Mouse (Mus musculus) spleen, adult 18-20 months (tissue): ENCODE data around the gene Serpinb5.
"Not testable (repeated sequence)": the region's sequence is repeated elsewhere in the genome, so short reads cannot be mapped to it uniquely, and the experiment has no call there.

Experiments
- DNase-seq, 2 experiments: peaks; one replicate each; pipeline ENCODE4 v3.0.0; 2022; ENCODE audit warnings: mixed read lengths in 2 of 2

Gene Serpinb5

DNA sequence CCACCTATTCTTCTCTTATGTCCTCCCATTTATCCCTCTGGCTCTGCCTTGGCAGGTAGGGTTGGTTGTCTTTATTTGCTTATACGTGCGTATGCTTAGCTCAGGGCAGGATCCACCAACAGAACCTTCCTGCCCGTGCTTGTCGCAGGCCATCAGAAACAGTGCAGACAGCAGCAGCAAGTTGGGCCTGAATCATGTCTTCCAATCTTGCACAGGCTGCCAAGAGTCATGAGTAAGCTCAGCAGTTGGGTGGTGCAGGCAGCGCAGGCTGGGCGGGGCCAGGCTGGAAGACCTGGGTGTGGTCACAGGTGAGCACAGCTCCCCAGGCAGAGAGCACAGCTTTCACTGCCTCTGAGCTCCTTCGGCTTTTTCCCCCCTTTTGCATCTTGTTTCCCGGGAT lies at the start of gene Serpinb5:
Gene Serpinb5, plus strand, starts transcription at position 327 of the 400 bp plus-strand sequence.
- DNase-seq: no peak

DNA sequence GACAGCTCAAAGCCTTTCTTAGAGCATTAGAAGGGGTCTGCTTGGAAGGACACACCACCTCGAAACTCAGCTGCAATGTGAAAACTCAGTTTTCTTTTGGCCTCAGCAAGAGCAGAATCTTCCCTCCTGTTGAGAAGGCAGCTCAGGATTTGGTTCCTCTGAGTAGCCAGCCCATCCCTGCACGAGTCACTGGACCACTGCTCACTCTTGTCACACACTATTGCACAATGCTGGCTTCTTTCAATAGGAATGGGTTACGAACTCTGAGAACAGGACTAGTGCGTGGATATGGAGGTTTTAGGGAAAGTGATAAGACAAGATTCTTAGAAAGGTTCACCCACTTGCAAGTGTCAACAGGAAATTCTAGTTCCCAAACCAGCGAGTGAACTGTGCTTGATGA lies 46.1 kb upstream of the Serpinb5 start:
- no peak for DNase-seq

DNA sequence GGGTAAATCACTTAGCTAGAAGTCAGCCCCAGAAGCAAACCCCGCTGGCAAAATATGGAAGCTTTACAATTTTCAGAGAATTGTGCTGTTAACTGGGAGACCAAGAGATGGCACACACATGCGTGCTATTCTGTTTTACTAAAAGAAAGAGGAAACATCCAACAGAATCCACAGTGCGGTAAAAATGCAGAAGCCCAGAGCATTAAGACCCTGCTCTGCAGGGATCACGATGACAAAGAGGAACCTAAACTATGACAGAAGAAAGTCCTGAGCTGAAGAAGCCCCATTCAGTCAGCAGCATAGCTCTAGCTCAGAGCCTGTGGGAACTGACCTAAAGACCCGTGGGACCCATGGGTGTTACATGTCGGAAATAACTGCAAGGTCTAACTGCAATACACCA lies 45.7 kb upstream of the Serpinb5 start:
- DNase-seq: no peak

DNA sequence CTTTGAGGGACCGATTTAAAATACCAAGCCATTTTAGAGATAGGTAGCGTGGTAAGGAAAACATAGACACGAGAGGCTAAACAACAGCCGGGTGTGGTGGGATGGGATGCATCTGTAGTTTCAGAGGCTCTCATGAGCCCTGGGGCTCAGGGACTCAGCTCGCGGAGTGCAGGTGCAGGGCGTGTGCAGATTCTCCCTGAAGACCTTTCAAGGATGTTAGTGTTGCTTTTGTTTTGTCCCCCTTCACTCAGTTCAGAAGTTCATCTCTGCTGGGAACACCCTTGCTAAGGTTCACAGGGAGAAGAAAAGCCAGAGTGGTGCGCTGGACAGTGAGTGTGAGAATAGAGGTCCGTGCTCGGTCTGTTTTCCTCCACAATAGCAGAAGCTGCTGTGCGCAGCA lies 44.2 kb upstream of the Serpinb5 start:
- no peak for DNase-seq

DNA sequence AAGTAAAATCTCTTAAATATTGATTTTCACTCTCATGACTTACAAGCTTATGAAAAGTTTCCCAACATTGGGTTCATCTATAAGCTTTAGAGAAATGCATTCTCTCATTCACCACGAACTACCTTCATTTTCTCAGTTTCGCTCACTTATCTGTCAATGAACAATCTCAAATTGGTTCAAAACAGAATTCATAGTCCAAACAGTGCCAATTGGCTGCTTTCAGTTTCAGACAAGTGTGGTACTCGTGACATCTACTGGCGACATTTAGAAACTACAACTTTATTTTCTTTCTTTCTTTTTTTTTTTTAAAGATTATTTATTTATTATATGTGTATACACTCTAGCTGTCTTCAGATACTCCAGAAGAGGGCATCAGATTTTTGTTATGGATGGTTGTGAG lies 42.6 kb upstream of the Serpinb5 start:
- DNase-seq: no peak

DNA sequence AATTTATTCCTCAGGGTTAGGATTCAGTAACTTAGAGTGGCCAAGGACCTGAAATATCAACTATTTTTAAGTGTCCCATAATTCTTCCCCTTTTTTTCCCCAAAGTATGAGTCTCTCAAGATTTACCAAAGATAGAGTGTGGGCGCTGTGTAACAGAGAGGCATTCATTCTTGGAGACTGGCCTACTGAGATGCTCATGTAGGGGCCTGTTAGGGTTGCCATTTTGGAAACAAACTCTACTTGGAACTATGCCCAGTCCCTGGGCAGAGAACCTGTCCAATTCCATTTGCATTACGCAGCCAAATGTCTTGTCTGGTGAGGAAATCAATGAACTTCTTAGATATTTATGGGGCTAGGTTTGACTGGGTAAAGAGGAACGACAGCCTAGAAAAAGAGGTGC lies 38.7 kb upstream of the Serpinb5 start:
- no peak for DNase-seq

DNA sequence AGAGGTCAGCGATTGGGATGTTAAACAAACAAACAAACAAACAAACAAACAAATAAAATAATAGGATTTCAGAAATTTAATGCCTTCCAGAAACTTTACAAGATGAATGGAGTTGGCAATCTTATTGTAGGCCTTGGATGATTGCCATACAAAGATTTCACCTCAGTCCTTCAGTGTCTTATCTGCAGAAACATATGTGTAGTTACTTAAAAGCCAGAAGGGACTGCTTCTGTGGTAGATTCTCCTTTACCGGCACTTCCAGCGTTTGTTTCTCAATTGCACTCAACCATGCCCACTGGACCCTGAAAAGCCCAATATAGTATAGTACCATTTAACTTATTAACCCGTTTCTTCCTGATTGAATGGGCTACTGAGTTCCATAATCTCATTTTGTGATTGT lies 32.2 kb upstream of the Serpinb5 start:
- DNase-seq: no peak

DNA sequence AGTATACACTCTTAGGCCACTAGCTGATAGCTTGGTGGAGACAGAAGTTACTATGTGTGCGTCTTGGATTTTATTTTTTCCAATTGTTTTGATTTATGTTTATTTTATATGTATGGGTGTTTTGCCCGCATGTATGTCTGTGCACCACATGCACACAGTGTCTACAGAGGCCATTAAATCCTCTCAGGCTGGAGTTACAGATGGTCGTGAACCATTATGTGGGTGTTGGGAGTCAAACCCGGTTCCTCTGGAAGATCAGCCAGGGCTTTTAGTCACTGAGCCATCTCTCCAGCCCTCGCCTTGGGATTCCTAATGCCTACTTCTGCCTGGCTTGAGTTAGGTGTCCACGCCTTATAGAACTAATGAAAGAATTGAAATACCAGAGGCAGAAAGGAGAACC lies 4.6 kb downstream of the Serpinb5 start:
- DNase-seq: no peak

DNA sequence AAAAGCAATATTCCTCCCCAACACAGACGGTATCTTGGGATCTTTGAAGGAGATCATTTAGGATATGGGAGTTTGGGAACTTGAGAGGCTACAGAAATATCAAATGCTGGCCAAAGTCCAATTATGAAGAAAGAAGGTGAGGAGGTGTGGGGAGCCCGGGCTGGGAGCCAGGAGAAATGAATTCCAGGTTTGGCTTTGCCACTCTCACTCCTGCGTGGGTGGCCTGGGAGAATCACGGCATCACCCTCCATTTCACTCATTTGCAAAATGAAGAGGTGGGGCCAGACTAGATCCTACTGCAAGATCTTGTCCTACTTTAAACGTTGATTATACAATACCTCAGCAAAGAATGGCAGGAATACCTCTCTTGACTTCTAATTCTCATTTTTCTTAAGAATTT lies 5.1 kb downstream of the Serpinb5 start:
- DNase-seq: no peak

DNA sequence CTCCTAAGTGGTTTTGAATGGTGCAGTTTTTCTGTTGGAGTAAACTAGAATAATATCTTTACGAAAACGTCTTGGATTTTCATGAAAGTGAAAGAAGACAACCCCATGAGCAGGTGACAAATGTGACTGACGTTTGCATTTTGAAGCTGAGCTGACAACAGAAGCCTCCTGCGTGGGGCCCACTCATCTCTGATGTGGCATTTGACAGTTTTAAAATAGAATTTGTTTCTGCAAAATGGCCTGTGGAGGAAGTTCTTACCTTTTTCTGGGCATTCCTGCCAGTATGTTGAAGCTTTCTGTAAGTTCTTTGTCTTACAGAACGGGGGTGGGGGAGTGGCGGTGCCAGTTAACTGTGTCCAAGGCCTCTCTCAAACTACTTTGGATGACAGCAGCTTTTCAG lies 5.8 kb downstream of the Serpinb5 start:
- DNase-seq: no peak

DNA sequence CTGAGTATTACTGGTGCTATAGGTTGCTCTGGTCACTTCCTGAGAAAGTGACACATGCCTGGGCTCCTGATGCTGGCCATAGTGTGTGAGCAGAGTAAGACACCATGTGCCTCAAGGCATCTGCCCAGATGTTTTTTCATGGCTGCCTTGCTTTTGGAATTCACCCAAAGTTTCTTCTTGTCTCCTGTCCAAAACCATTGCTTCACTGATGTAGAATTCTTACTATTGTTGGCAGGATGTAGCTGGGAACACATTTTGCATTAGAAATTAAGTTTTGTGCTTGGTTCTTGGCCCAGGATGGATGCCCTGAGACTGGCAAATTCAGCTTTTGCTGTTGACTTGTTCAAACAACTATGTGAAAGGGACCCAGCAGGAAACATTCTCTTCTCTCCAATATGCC lies 9.0 kb downstream of the Serpinb5 start:
- no peak for DNase-seq

DNA sequence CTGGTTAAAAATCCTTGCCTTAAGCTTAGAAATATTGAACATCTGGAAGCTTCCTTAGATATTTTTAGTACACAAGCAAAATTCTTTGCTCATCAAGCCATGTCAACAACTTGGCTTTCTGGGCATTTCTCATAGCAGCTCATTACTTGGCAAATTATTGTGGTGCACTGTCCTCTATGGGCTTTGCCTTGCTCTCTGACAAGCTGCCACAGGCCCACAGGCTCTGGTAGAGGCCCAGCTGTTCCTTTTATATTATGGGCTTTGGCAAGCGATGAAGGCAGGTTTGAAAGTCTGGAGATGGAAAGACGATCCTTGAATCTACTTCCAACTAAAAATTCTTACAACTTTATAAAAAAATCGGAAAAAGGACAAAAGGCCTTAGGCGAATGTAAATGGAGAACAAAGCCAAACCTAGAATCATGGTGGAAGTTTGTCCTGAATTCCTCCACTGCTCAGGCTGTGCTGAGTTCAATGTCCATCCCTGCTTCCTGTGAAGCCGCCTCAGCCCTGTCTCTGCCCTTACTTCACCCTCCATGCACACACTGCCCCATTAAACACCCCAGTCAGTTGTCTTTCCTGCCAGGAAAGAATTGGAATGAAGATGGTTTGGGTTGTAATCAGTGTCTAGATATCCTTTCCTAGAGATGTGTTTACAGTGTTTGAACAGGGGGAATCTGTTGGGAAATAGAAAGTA lies 14.4 kb downstream of the Serpinb5 start:
- no peak for DNase-seq

DNA sequence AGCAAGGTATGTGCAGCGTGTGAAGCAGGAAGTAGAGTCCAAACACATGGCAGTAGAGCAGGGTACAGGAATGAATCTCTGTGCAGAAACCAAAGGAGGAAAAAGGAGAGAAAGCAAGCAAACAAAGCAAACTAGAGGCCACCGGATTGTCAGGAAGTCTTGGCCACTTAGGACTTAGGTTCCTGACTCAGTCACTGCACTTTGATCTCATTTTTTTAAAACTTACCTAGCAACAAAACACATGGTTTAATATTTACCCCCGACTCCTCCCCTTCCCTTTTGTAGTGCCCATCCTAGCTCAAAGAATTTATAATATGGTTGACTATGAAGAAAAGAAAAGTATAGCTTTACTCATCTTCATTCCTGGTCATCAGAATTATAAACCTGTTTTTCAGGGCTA lies 15.2 kb downstream of the Serpinb5 start:
- DNase-seq: no peak

DNA sequence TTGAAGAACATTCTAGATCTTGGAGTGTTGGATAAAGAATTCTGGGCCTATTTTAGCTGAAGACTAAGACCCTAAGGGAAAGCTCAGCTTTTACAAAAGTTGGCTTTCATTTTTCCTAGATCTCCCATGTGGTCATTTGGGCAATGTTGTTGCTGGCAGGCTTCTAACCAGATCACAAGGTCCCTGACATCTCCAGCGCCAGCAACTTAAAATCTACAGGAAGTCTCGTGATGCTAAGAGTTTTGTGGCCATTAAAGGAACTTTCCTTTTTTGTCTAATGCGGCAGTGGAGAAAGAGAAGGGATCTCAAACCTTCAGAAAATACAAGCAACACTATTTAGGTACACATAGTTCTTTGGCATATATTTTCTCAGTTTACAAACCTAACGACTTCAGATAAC lies 21.8 kb downstream of the Serpinb5 start:
- no peak for DNase-seq

DNA sequence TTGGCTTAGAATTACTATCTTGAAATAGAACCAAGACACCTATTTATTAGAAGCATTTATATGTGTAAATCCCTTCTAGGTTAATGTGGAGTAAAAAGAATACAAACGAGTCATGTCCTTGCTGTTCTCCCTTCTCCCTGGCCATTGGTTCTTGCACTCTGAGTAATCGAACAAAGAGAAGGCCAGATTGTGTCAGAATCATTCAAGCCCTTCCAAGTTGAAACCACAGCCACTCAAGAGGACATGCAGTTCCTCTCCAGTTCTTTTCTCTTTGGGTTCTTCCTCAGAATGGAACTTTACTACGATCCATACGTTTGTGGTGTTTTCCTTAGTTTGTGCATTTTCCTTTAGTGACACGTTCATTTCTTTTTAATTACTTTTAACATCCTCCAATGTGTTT lies 22.4 kb downstream of the Serpinb5 start:
- no peak for DNase-seq

DNA sequence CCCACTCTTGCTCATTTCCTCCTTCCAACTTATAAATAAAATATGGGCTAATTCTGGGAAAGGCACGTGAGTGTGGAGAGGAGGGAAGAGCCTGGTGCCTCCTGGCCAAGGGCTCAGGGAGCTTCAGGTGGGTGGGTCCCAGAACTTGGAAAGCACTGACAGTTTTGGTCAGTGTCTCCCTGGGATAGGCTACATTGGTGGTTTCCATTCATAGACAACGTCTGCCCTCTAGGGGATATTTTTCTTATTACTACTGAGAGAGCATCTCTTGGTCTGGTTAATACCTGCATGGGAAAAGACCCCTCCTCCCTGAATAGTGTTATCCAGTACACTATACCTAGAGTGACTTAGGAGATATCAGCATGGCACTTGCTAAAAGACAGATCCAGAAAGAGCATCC lies 22.8 kb downstream of the Serpinb5 start:
- DNase-seq: no peak

DNA sequence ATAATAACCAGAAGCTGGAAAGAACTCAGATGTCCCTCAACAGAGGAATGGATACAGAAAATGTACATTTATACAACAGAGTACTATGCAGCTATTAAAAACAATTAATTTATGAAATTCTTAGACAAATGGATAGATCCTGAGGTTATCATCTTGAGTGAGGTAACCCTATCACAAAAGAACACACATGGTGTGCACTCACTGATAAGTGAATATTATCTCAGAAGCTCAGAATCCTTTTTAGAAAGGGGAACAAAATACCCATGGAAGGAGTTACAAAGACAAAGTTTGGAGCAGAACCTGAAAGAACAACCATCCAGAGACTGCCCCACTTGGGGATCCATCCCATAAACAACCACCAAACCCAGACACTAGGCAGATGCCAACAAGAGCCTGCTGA lies 34.2 kb downstream of the Serpinb5 start:
- not testable (repeated sequence) for DNase-seq

DNA sequence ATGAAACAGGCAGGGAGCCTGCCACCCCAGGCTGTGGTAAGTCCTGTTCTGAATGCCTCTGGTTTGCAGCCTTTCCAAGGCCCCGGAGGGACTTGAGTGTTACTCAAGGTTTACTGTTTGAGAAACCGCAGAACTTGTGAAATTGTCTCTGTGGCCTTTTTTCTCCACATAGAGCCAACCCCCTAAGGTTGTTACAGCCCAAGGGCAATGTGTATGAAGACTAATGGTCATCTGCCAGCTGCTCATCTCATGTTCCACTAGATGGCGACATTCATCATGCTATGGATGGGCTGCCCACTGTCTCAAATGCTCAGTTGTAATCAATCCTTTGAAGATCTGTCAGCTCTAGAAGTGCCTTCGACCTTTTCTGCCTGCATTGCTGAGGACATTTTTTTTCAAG lies 40.4 kb downstream of the Serpinb5 start:
- DNase-seq: no peak

DNA sequence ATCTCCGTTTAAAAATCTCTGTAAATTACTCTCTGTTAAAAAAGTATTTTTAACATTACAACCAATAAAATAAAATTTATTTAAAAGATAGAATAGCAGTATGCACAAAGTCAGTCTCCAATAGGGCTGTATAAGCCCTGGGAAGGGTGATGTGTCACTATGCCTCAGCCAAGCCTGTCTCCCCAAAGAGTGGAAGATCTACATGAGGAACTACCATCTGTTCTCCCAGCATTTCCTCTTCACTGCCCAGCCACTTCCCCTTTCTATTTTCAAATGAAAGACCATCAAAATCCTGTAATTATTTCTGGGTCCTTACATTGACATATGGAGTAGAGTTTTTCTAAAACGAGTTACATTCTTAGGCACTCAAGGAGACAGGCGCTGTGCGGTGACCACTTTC lies 71.0 kb downstream of the Serpinb5 start:
- no peak for DNase-seq
